Mouse (Mus musculus): ENCODE measurements around the gene Gm136. TPM values are rescaled to one million over a fixed set of nuclear protein-coding genes. Genes with fewer than 3 reads are reported as not detected.
"Not testable (repeated sequence)": the region's sequence is repeated elsewhere in the genome, so short reads cannot be mapped to it uniquely, and the experiment has no call there.

Gene Gm136
- polyA plus RNA-seq, 1 experiment from 2014 or later = not detected

DNA sequence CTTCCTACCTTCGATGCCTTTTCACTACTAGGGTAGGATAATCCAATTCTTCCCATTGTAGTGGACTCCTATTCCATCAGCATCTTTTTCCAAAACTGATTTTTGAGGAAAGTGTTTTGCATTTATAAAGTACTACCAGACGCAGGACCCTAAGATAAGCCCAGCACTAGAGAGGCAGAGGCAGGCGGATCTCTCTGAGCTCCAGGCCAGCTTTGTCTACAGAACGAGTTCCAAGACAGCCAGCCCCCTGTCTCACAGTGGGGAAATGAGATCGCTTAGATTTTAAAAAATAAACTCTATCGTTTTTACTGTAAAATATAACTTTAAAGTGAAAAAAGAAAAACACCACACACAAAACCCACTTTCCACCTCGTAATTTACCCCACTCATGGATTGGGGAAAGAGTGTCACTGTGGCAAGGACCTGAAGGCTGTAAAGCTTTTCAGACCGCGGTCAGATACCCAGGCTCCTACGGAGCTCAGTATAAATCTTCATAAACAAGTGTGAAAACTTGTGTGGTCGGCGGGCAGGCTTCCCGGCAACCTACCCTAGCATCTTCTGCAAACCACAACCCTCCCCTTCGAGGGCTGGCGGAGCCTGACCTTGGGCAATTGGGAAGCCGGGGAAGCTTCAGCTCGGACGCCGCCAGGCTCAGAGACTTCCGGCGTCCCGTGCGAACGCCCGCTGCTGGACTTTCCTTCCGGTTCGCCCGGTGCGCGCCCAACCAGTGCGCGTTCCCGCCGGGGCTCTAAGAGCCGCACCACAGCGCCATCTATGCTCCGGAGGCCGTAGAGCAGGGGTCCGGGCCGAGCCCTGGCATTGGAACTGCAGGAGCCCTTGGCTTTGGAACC lies 21.8 kb upstream of the Gm136 start, which contains the start of gene Smim8:
Gene Smim8 (minus strand): TSS at position 747 of the 851 bp plus-strand sequence.
- Histone ChIP-seq H3K4me2 (replicated peaks; ENCODE audit: low read depth, low read length) (peak within 1 kb of the TSS; percentile 41), H3K4me1 (replicated peaks; ENCODE audit: control insufficient read depth, insufficient read depth, low read length) (no peaks in the 10 kb centered on the region), H3K4me3 (ENCODE audit: low read depth, low read length) (peak within 1 kb of the TSS; percentile 49), H3K27ac (ENCODE audit: low read depth, low read length) (0 out of 2 replicates have a peak within 1 kb of the TSS, but pooled peaks have one; percentile 47), H3K9me3 (ENCODE audit: control insufficient read depth, low read length) (no peaks in the 10 kb centered on the region), H3K27me3 (ENCODE audit: control insufficient read depth, insufficient read depth, low read length) (no peaks in the 10 kb centered on the region), H3K36me3 (ENCODE audit: control insufficient read depth, insufficient read depth, low read length) (no peaks in the 10 kb centered on the region), H3K9ac (ENCODE audit: low read depth, low read length) (peak within 1 kb of the TSS; percentile 53)
- peak; percentile 96 for ATAC-seq (ENCODE audit: low FRiP score)
- WGBS = 6% methylated on average over 40 of the region's 40 CpGs
- peak; percentile 98 for DNase-seq (ENCODE audit: low spot score)

DNA sequence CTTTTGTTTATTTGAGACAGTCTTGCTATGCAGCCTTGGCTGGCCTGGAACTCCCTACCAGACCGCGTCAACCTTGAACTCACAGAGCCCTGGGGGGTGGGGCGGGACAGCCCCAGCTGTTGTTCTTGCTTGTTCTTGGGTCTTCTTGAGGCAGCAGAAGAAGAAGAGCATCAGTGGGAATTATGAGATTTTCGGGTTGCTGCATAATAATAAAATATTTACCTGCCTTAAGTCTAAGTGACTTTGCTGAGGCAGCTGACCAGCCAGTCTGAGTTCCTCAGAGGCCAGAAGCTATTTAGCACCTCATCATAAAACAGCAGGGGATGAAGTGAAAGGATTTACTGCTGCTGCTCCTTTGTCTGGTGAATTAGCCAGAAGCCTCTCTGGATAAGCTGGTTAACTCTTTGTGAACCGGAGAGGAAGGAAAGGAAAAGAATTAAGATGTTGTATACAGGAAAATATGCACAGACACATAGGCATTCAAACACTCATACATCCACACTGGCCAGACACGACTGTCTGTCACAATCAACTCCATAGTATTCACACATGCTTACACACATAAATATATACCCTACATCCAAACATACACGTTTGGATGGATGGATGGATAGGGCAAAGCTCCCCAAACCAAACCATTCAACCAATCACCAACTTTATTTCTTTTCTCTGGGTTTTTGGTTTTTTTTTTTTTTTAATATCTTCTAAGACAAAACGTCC lies 15.7 kb upstream of the Gm136 start:
- 18% methylated on average over 8 of the region's 8 CpGs for WGBS
- Histone ChIP-seq H3K27me3 (ENCODE audit: control insufficient read depth, insufficient read depth, low read length) (no peaks in the 10 kb centered on the region), H3K4me3 (ENCODE audit: low read depth, low read length) (no peak overlapping the region), H3K9ac (ENCODE audit: low read depth, low read length) (no peak overlapping the region), H3K36me3 (ENCODE audit: control insufficient read depth, insufficient read depth, low read length) (no peaks in the 10 kb centered on the region), H3K4me2 (replicated peaks; ENCODE audit: low read depth, low read length) (no peak overlapping the region), H3K4me1 (replicated peaks; ENCODE audit: control insufficient read depth, insufficient read depth, low read length) (no peaks in the 10 kb centered on the region), H3K27ac (ENCODE audit: low read depth, low read length) (no peak overlapping the region), H3K9me3 (ENCODE audit: control insufficient read depth, low read length) (no peaks in the 10 kb centered on the region)
- peak; percentile 56; the same call in 1 of the 2 replicates for ATAC-seq (ENCODE audit: low FRiP score)
- peak; percentile 21 for DNase-seq (ENCODE audit: low spot score)

DNA sequence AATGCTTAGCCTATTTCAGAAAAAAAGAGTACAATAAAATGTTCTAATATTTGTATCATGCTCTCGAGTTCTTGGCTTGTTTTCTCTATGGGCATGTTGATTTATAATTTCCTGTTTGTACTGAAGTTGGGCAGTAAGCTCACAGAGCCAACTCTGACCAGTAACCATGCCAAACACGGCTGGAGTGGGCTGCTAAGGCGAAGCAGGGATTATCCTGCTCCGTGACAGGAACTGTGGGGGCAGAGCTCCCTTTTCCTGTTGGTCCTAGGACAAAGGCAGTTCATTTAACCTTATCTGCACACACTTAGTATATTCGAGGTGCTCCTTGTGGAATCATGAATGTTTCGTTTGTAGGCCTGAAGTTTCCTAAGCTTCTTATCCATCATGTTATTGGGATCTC lies 6.8 kb downstream of the Gm136 start:
- Histone ChIP-seq H3K9ac (ENCODE audit: low read depth, low read length) (no peak overlapping the region), H3K4me2 (replicated peaks; ENCODE audit: low read depth, low read length) (no peak overlapping the region), H3K27ac (ENCODE audit: low read depth, low read length) (no peak overlapping the region), H3K36me3 (ENCODE audit: control insufficient read depth, insufficient read depth, low read length) (no peaks in the 10 kb centered on the region), H3K9me3 (ENCODE audit: control insufficient read depth, low read length) (no peaks in the 10 kb centered on the region), H3K27me3 (ENCODE audit: control insufficient read depth, insufficient read depth, low read length) (no peaks in the 10 kb centered on the region), H3K4me3 (ENCODE audit: low read depth, low read length) (no peak overlapping the region), H3K4me1 (replicated peaks; ENCODE audit: control insufficient read depth, insufficient read depth, low read length) (no peaks in the 10 kb centered on the region)
- DNase-seq (ENCODE audit: low spot score) (no peak), ATAC-seq (ENCODE audit: low FRiP score) (no peak)
- 70% methylated on average over 6 of the region's 6 CpGs for WGBS

DNA sequence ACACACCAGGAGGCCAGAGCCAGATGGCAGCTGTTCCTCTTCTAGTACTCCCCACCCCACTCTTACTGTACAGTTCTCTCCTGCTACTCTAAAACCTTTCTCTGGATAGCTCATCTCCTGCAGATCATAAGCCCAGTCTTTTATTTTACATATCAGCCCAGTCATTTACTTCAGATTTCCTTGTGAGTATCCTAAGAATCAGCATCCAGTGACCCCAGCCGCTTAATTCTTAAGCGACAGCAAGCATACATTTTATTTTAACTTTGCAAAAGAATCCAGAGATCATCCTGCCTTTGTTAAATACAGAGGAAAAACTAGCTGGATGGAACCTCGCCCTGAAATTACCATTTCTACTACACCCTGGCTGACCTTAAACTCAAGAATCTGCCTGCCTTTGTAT lies 21.6 kb downstream of the Gm136 start:
- H3K4me1 ChIP-seq (replicated peaks; ENCODE audit: control insufficient read depth, insufficient read depth, low read length) = no peaks in the 10 kb centered on the region
- DNase-seq (ENCODE audit: low spot score) (no peak), ATAC-seq (ENCODE audit: low FRiP score) (no peak)
- no peak overlapping the region for H3K9ac ChIP-seq (ENCODE audit: low read depth, low read length)
- 73% methylated on average over 3 of the region's 3 CpGs for WGBS
- no peak overlapping the region for H3K4me3 ChIP-seq (ENCODE audit: low read depth, low read length)
- no peaks in the 10 kb centered on the region for H3K9me3 ChIP-seq (ENCODE audit: control insufficient read depth, low read length)
- H3K27ac ChIP-seq (ENCODE audit: low read depth, low read length) = no peak overlapping the region
- H3K27me3 ChIP-seq (ENCODE audit: control insufficient read depth, insufficient read depth, low read length) = no peaks in the 10 kb centered on the region
- H3K4me2 ChIP-seq (replicated peaks; ENCODE audit: low read depth, low read length) = no peak overlapping the region
- no peaks in the 10 kb centered on the region for H3K36me3 ChIP-seq (ENCODE audit: control insufficient read depth, insufficient read depth, low read length)

DNA sequence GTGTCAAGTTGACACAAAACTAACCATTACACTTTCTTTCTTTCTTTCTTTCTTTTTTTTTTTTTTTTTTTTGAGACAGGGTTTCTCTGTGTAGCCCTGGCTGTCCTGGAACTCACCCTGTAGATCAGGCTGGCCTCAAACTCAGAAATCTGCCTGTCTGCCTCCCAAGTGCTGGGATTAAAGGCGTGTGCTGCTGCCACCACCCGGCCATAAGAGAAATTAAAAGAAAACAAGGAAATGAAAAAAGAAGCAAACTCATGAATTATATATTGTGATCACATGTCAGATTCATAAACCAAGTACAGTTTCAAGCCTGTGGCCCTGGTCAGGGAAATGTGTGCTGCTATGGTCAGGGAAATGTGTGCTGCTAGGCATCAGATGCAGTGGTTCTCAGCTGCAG lies 22.6 kb downstream of the Gm136 start:
- 30% methylated on average over 2 of the region's 2 CpGs for WGBS
- H3K4me1 ChIP-seq (replicated peaks; ENCODE audit: control insufficient read depth, insufficient read depth, low read length); ATAC-seq (ENCODE audit: low FRiP score); H3K9ac ChIP-seq (ENCODE audit: low read depth, low read length); H3K4me3 ChIP-seq (ENCODE audit: low read depth, low read length); H3K27me3 ChIP-seq (ENCODE audit: control insufficient read depth, insufficient read depth, low read length); H3K27ac ChIP-seq (ENCODE audit: low read depth, low read length); H3K4me2 ChIP-seq (replicated peaks; ENCODE audit: low read depth, low read length); H3K36me3 ChIP-seq (ENCODE audit: control insufficient read depth, insufficient read depth, low read length); H3K9me3 ChIP-seq (ENCODE audit: control insufficient read depth, low read length); DNase-seq (ENCODE audit: low spot score): not testable (repeated sequence)

DNA sequence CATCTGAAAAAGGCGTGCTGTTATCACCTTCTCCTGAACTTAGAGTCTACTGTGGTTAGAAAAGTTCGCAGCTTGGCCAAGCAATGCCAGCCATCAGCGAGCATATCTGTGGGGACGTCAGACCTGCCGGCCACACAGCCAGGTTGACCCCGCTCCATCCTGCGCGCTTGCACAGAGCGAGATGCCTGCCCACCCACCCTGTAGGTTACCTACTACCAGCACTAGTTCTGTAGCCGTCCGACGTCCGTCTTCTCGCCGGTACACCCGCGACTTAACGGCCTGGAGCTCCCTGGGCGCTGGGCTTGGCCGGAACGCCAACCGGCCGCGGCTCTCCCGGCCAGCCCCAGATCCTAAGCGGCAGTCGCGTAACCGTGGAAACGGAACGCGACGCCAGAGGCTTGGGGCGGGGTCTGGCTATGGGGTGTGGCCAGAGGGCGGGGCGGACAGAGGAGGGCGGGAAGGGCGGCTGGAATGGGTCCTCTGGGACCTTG lies 26.2 kb downstream of the Gm136 start, which contains the start of gene Cfap206:
Gene Cfap206 (minus strand): TSS at position 356 of the 491 bp plus-strand sequence.
- Histone ChIP-seq H3K4me2 (replicated peaks; ENCODE audit: low read depth, low read length) (peak within 1 kb of the TSS; percentile 93), H3K9ac (ENCODE audit: low read depth, low read length) (peak within 1 kb of the TSS; percentile 44; the same call in 1 of the 2 replicates), H3K27ac (ENCODE audit: low read depth, low read length) (no peak within 1 kb of the TSS), H3K36me3 (ENCODE audit: control insufficient read depth, insufficient read depth, low read length) (no peaks in the 10 kb centered on the region), H3K4me3 (ENCODE audit: low read depth, low read length) (peak within 1 kb of the TSS; percentile 49), H3K9me3 (ENCODE audit: control insufficient read depth, low read length) (no peaks in the 10 kb centered on the region), H3K4me1 (replicated peaks; ENCODE audit: control insufficient read depth, insufficient read depth, low read length) (no peaks in the 10 kb centered on the region), H3K27me3 (ENCODE audit: control insufficient read depth, insufficient read depth, low read length) (no peaks in the 10 kb centered on the region)
- DNase-seq (ENCODE audit: low spot score) = peak; percentile 89
- WGBS = 0% methylated on average over 38 of the region's 38 CpGs
- peak; percentile 97 for ATAC-seq (ENCODE audit: low FRiP score)

DNA sequence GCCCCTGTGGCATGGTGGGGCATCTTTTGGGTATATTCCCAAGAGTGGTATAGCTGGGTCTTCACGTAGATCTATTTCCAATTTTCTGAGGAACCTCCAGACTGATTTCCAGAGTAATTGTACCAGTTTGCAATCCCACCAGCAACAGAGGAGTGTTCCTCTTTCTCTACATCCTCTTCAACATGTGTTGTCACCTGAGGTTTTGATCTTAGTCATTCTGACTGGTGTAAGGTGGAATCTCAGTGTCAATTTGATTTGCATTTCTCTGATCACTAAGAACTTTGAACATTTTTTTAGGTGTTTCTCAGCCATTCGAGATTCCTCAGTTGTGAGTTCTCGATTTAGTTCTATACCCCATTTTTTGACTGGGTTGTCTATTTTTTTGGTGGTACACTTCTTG lies 30.4 kb downstream of the Gm136 start:
- H3K4me2 ChIP-seq (replicated peaks; ENCODE audit: low read depth, low read length); H3K9me3 ChIP-seq (ENCODE audit: control insufficient read depth, low read length); H3K27ac ChIP-seq (ENCODE audit: low read depth, low read length); H3K4me3 ChIP-seq (ENCODE audit: low read depth, low read length); H3K36me3 ChIP-seq (ENCODE audit: control insufficient read depth, insufficient read depth, low read length); H3K27me3 ChIP-seq (ENCODE audit: control insufficient read depth, insufficient read depth, low read length); H3K9ac ChIP-seq (ENCODE audit: low read depth, low read length); ATAC-seq (ENCODE audit: low FRiP score); H3K4me1 ChIP-seq (replicated peaks; ENCODE audit: control insufficient read depth, insufficient read depth, low read length); DNase-seq (ENCODE audit: low spot score): not testable (repeated sequence)
- 85% methylated on average over 3 of the region's 3 CpGs for WGBS

DNA sequence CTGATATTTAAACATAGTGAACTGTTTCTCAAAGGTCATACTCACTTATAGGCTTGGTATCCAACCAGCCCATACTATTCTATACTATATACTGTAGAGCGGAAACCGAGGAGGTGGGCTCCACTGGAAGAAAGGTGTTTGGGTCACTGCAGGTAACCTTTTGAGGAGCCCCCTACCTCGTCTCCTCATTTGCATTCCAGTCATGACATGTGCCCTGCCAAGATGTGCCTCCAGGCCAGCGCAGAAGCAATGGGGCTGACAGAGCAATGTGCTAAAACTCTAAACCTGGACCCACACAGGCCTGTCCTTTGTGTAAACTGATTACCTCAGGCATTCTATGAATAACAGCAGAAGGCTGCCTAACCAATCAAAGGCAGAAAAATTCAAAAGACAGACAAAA lies 31.8 kb downstream of the Gm136 start:
- H3K36me3 ChIP-seq (ENCODE audit: control insufficient read depth, insufficient read depth, low read length) = no peaks in the 10 kb centered on the region
- no peak overlapping the region for H3K27ac ChIP-seq (ENCODE audit: low read depth, low read length)
- ATAC-seq (ENCODE audit: low FRiP score) (no peak), DNase-seq (ENCODE audit: low spot score) (no peak)
- no peak overlapping the region for H3K9ac ChIP-seq (ENCODE audit: low read depth, low read length)
- no peaks in the 10 kb centered on the region for H3K27me3 ChIP-seq (ENCODE audit: control insufficient read depth, insufficient read depth, low read length)
- H3K4me1 ChIP-seq (replicated peaks; ENCODE audit: control insufficient read depth, insufficient read depth, low read length) = no peaks in the 10 kb centered on the region
- H3K4me3 ChIP-seq (ENCODE audit: low read depth, low read length) = no peak overlapping the region
- H3K9me3 ChIP-seq (ENCODE audit: control insufficient read depth, low read length) = no peaks in the 10 kb centered on the region
- 69% methylated on average over 4 of the region's 4 CpGs for WGBS
- H3K4me2 ChIP-seq (replicated peaks; ENCODE audit: low read depth, low read length) = no peak overlapping the region
